Mouse (Mus musculus): ENCODE data around the gene Grid1.

DNA sequence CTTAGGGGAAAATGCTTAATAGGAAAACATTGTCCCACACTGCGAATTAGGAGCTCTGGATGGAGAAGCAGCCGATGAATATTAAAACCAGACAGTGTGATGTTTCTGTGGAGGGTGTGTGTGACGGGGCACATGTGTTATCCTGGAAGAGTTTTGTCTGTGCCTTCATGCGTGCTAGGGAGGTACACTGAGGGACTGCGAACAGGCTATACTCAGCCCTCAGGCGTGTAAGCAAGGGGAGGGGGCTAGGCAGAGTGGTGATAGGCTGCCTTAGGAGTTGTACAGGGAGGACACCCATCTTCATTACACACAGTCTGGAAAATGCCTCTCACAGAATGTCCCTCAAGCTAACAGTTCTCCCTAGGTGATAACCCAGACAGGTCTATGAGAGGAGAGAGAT, 379.0 kb downstream of the Grid1 start:
- TF ChIP-seq CTCF (IDR thresholded peaks at IDR 0.05; ENCODE audit: insufficient read depth, low read depth, low read length) (no peak), POLR2A (IDR thresholded peaks at IDR 0.05; ENCODE audit: insufficient read depth, low read depth, low read length) (no peak)
